Mouse (Mus musculus) limb, embryonic 11.5 days (tissue): Measurements from ENCODE around the gene Scarf2. TPM values are rescaled to one million over a fixed set of nuclear protein-coding genes. Genes with fewer than 3 reads are reported as not detected.

Source experiments
- ATAC-seq: fragments of 200-750 bp; cut with Nextera tagmentation; 2 replicates; pipeline ENCODE4 v1.8.0; 2017; ENCODE audit warnings: low read depth; ENCODE audit not compliant: insufficient number of reproducible peaks, low FRiP score, low TSS enrichment
- DNase-seq: peaks from one replicate; pipeline ENCODE4 v3.0.0-alpha.2; 2015; ENCODE audit warnings: low spot score
- H3K27ac ChIP-seq: fragments of 300-500 bp; sonication (generic); replicated peaks from 2 replicates; pipeline ENCODE4 v1.5.1; 2014; ENCODE audit warnings: low read depth, mild to moderate bottlenecking, low read length
- H3K27me3 ChIP-seq: fragments of 300-500 bp; sonication (generic); 2 replicates; pipeline ENCODE4 v1.6.1; 2014; ENCODE audit warnings: mild to moderate bottlenecking, low read length, mixed read lengths; ENCODE audit not compliant: control insufficient read depth, insufficient read depth
- H3K36me3 ChIP-seq: fragments of 300-500 bp; sonication (generic); 2 replicates; pipeline ENCODE4 v1.6.1; 2014; ENCODE audit warnings: mild to moderate bottlenecking, low read length, moderate library complexity, mixed read lengths; ENCODE audit not compliant: control insufficient read depth, insufficient read depth
- H3K4me1 ChIP-seq: fragments of 300-500 bp; sonication (generic); 2 replicates; pipeline ENCODE4 v1.6.1; 2014; ENCODE audit warnings: low read length, mixed read lengths; ENCODE audit not compliant: control insufficient read depth, insufficient read depth
- H3K4me2 ChIP-seq: fragments of 300-500 bp; sonication (generic); 2 replicates; pipeline ENCODE4 v1.6.1; 2014; ENCODE audit warnings: low read depth, mild to moderate bottlenecking, moderate library complexity; ENCODE audit not compliant: severe bottlenecking
- H3K4me3 ChIP-seq: fragments of 300-500 bp; sonication (generic); 2 replicates; pipeline ENCODE4 v1.5.1; 2014; ENCODE audit warnings: low read depth, low read length
- H3K9ac ChIP-seq: fragments of 300-500 bp; sonication (generic); 2 replicates; pipeline ENCODE4 v1.6.1; 2014; ENCODE audit warnings: mild to moderate bottlenecking, low read length
- H3K9me3 ChIP-seq: fragments of 300-500 bp; sonication (generic); 2 replicates; pipeline ENCODE4 v1.6.1; 2016; ENCODE audit warnings: low read length; ENCODE audit not compliant: control insufficient read depth
- WGBS: fragments of 180-500 bp; shearing (Covaris S2); extraction: QIAGEN DNeasy Blood & Tissue Kit; methylation state at CpG from one replicate; pipeline ENCODE4 v1.1.7; 2014; 5-methylcytosine and 5-hydroxymethylcytosine counted together
- polyA plus RNA-seq: library from polyadenylated mRNA; unstranded; fragments of >200 nt; fragmentation: Nextera tagmentation; extraction: Ambion mirVana; gene quantifications from 2 replicates; pipeline ENCODE4 v1.2.1, GENCODE M21; 2014

Scarf2 gene
- polyA plus RNA-seq, 1 experiment from 2014 or later, result 23.4 TPM

DNA sequence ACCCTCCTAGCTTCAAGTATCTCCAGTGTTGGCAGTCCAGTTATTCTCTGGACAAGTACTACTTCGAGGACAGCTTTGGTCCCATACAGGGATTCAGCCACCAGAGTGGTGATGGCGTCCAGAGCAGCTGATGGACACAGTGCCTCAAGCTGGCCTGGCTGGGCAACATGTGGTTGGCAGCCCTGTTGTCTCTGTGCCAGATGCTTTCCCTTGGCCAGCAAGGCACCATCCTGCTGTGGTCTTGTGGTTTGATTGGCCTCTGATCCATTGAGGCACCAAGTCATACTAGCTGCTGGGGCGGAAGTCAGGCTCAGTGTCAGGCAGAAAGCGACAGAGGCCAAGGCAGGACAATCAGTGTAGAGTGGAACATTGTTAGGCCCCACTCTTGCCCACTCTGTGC lies 12.0 kb downstream of the Scarf2 start:
- Histone ChIP-seq H3K9me3 (no peaks in the 10 kb centered on the region), H3K9ac (peak overlapping the region; percentile 53), H3K27me3 (peaks cover 9% of the 10 kb centered on the region), H3K4me2 (no peak overlapping the region; the same call in 1 of the 2 replicates), H3K4me3 (no peak overlapping the region), H3K36me3 (peaks cover 3% of the 10 kb centered on the region; the same call in 1 of the 2 replicates), H3K4me1 (peaks cover 63% of the 10 kb centered on the region), H3K27ac (peak overlapping the region; percentile 95)
- 83% methylated on average over 4 of the region's 4 CpGs for WGBS
- DNase-seq, result peak; percentile 53
- no peak for ATAC-seq

DNA sequence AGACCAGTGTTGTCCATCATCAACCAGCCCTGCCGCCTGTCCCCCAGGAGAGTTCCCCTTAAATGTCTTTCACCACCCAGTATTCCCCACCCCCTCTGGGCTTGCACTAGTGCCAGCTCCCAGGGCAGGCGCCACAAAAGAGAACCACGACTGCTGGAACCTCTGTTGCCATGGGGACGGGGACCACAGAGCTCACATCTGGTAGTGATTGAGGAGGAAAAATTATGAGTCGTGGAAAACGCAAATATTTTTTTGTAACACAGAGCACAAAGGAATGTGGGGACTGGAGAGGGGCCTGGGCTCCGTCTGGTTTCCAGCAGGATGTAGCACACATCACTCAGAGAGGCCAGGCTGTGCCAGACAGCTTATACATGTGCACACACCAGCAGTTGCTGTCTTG lies 12.6 kb downstream of the Scarf2 start:
- Histone ChIP-seq H3K4me2 (no peak overlapping the region; the same call in 1 of the 2 replicates), H3K9ac (peak overlapping the region; percentile 53), H3K36me3 (peaks cover 3% of the 10 kb centered on the region; the same call in 1 of the 2 replicates), H3K4me1 (peaks cover 57% of the 10 kb centered on the region), H3K4me3 (no peak overlapping the region), H3K27ac (peak overlapping the region; percentile 95), H3K27me3 (peaks cover 10% of the 10 kb centered on the region), H3K9me3 (no peaks in the 10 kb centered on the region)
- ATAC-seq (peak; percentile 79), DNase-seq (peak; percentile 91)
- WGBS, result 6% methylated on average over 7 of the region's 7 CpGs

DNA sequence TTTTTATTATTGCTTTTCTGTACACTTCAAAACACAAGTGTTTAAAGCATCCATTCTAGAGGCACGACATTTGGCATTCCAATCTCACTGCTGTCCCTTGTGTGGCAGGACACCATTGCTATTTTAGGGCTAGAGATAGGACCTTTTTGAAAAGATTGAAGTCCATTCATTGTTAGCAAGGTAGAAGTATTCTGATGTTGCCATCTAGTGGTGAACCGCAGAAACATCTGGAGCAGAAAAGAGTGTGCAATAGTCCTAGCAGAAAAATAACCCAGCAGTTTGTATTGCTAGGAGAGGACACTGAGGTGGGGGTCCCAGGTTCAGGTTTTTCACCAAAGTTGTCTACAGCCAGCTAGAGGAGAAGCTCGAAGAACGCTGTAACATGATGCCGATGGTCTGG lies 15.0 kb downstream of the Scarf2 start:
- Histone ChIP-seq H3K9me3 (no peaks in the 10 kb centered on the region), H3K4me2 (no peak overlapping the region), H3K27me3 (peaks cover 5% of the 10 kb centered on the region; the same call in 1 of the 2 replicates), H3K4me3 (no peak overlapping the region), H3K4me1 (peaks cover 41% of the 10 kb centered on the region), H3K9ac (no peak overlapping the region), H3K27ac (no peak overlapping the region), H3K36me3 (peaks cover 3% of the 10 kb centered on the region; the same call in 1 of the 2 replicates)
- no peak for ATAC-seq
- peak; percentile 53 for DNase-seq
- WGBS, result 9% methylated on average over 5 of the region's 5 CpGs

DNA sequence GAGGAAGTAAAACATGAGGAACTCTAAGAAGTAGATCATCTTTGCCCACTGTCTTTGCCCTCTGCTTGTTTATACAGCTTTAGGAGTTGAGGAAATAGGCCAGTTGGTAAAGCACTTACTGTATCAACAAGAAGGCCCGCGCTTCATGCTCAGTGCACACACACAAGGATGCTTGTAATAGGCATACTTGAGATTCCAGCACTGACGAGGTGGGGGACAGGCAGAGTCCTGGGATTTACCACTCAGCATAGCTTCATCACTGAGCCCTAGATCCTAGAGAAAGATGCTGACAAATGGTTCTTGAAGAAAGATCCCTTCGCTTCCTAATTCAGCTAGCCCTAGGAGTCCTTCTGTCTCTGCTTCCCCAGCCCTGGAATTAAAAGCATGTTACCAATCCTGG lies 16.1 kb downstream of the Scarf2 start:
- H3K27me3 ChIP-seq, result peaks cover 5% of the 10 kb centered on the region; the same call in 1 of the 2 replicates
- 64% methylated on average over 4 of the region's 4 CpGs for WGBS

DNA sequence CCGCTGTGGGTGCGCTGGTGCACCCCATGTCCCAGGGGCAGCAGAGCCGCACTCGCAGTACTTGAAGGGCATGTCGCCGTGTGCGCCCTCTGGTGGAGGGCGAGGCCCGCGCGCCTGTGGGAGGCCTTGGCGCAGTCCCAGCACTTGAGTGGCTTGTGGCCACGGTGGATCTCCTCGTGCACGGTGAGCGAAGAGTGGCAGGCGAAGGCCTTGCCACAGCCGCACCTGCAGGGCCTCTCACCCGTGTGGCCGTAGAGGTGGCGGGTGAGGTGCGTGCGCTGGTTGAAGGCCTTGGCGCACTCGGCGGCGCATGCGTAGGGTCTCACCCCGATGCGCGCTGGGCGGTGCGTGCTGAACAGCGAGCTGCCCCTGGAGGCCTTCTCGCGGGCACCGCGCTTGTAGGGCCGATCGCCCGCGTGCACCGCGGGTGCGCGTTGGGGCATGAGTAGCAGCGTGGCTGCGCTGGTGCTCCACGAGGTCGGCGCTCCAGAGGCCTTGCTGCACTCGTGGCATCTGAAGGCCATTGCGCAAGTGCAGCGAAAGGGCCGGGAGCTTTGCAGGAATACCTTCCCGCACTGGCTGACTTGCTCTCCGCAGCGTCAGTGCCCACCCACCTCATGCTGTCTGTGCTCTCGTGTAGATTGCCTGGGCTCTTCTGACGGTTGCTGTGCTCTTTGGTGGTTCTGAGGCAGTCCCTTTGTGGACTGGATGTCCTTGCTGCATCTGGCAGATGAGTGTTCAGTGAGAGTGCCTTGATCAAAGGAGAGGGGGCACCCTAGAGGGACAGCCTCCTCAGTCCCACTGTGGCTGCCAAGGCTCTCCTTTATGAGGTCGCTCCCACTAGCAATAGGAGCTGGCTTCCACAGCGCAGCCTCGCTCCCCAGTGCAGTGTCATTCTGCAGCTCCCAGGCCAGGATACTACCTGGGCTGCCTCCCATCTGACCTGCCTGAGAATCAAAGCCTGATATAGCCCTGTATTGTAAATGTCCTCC lies 18.6 kb downstream of the Scarf2 start:
- H3K9me3 ChIP-seq, result no peaks in the 10 kb centered on the region
- peak overlapping the region; percentile 88 for H3K4me2 ChIP-seq
- DNase-seq, result peak; percentile 87
- peak; percentile 58 for ATAC-seq
- peak overlapping the region; percentile 76 for H3K9ac ChIP-seq
- H3K27me3 ChIP-seq, result peaks cover 5% of the 10 kb centered on the region; the same call in 1 of the 2 replicates
- 1% methylated on average over 63 of the region's 63 CpGs for WGBS
- H3K4me3 ChIP-seq, result peak overlapping the region; percentile 47
- no peak overlapping the region for H3K27ac ChIP-seq
- no peaks in the 10 kb centered on the region for H3K36me3 ChIP-seq
- H3K4me1 ChIP-seq, result peaks cover 9% of the 10 kb centered on the region; the same call in 1 of the 2 replicates

More for the DNA sequence above, 16.1 kb downstream of the Scarf2 start:
- H3K9ac ChIP-seq, result no peak overlapping the region
- DNase-seq (no peak), ATAC-seq (no peak)
- peaks cover 30% of the 10 kb centered on the region for H3K4me1 ChIP-seq
- no peak overlapping the region for H3K4me2 ChIP-seq
- no peak overlapping the region for H3K27ac ChIP-seq
- H3K9me3 ChIP-seq, result no peaks in the 10 kb centered on the region
- H3K36me3 ChIP-seq, result no peaks in the 10 kb centered on the region
- no peak overlapping the region for H3K4me3 ChIP-seq

DNA sequence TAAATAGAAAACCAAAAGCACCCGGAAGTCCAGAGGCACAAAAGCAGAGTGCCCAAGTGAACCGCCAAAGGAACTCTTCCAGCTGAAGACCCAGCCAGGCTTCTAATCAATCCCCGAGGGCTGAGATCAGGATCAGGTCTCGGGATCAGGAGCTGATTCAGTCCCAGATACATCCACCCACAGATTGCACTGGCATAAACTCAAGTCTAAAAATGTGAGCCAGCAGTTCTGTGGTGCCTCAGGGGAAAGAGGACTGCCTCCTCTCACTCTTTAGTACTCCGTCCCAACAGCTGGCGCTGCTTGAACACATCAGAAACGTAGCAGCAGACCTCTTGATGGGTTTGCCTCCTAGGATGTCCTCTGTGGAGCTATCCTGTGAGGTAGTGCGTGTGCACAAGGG lies 19.4 kb downstream of the Scarf2 start:
- peaks cover 6% of the 10 kb centered on the region; the same call in 1 of the 2 replicates for H3K4me1 ChIP-seq
- 82% methylated on average over 8 of the region's 8 CpGs for WGBS
- no peak overlapping the region for H3K4me2 ChIP-seq
- H3K9ac ChIP-seq, result no peak overlapping the region
- DNase-seq (no peak), ATAC-seq (no peak)
- no peak overlapping the region for H3K4me3 ChIP-seq
- H3K27me3 ChIP-seq, result peaks cover 5% of the 10 kb centered on the region; the same call in 1 of the 2 replicates
- H3K9me3 ChIP-seq, result no peaks in the 10 kb centered on the region
- H3K36me3 ChIP-seq, result no peaks in the 10 kb centered on the region
- H3K27ac ChIP-seq, result no peak overlapping the region

DNA sequence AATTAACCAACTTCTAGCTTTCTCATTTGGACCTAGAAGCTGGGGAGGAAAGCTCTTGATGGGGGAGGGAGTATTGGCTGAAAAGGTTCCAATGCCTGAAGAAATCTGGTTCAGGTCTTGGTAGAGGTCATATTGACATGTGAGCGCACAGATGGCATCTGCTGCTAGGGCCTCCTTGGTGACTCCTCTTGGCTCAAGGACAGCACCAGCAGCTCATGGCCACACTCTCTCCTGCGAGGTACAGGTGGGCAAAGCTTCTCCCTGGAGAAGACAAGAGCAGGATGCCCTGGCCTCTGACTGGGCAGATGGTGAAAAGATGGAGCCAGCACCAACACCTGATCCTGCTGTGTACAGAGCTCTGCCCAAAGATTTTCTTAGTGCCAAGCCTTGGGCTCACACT lies 29.4 kb downstream of the Scarf2 start:
- DNase-seq (no peak), ATAC-seq (no peak)
- H3K9me3 ChIP-seq, result no peaks in the 10 kb centered on the region
- H3K4me3 ChIP-seq, result no peak overlapping the region
- no peak overlapping the region for H3K9ac ChIP-seq
- H3K27me3 ChIP-seq, result peaks cover 5% of the 10 kb centered on the region
- no peak overlapping the region for H3K27ac ChIP-seq
- 88% methylated on average over 2 of the region's 2 CpGs for WGBS
- H3K4me2 ChIP-seq, result no peak overlapping the region
- peaks cover 24% of the 10 kb centered on the region for H3K4me1 ChIP-seq
- H3K36me3 ChIP-seq, result no peaks in the 10 kb centered on the region

DNA sequence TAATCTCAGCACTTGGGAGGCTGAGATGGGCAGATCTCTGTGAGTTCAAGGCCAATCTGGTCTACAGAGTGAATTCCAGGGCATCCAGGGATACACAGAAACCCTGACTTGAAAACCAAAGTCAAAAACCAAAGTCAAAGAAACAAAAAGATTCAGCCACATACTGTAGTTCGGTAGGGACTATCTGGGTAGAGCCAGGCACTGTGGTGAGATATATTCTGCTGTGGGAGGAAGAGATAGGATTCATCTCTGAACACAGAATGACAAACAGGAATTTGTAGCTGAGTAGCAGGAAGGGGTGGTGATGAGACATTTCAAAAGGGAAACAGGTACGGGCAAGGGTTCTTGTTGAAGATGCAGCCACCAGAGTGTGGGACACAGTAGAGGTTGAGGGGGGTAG lies 31.1 kb downstream of the Scarf2 start:
- Histone ChIP-seq H3K27ac (no peak overlapping the region), H3K9me3 (no peaks in the 10 kb centered on the region), H3K36me3 (no peaks in the 10 kb centered on the region), H3K4me2 (no peak overlapping the region), H3K4me3 (no peak overlapping the region), H3K27me3 (peaks cover 21% of the 10 kb centered on the region), H3K4me1 (peaks cover 32% of the 10 kb centered on the region), H3K9ac (no peak overlapping the region)
- DNase-seq (no peak), ATAC-seq (no peak)
- WGBS, result 93% methylated on average over 2 of the region's 2 CpGs
